Mouse (Mus musculus) ES-E14 (cell line): ENCODE results near the gene Tmem45a. TPM values are rescaled to one million over a fixed set of nuclear protein-coding genes. Genes with fewer than 3 reads are reported as not detected.

ENCODE experiments used
- DNase-seq: peaks from one replicate; pipeline ENCODE4 v3.0.0-alpha.2; 2013; ENCODE audit warnings: low read depth, low spot score
- H3K27ac ChIP-seq: 2 replicates; pipeline ENCODE4 v1.5.1; 2012; ENCODE audit warnings: low read depth, mild to moderate bottlenecking, low read length, moderate library complexity, mixed read lengths; ENCODE audit not compliant: poor library complexity, insufficient read depth, severe bottlenecking
- H3K36me3 ChIP-seq: 2 replicates; pipeline ENCODE4 v1.6.1; 2012; ENCODE audit warnings: mild to moderate bottlenecking, low read length, moderate library complexity, mixed read lengths; ENCODE audit not compliant: control insufficient read depth, poor library complexity, insufficient read depth, severe bottlenecking
- H3K4me1 ChIP-seq, 2 experiments: fragments of 150-350 bp in 1 of 2; sonication (generic) in 1 of 2; 2 replicates each; pipeline ENCODE4 v1.6.1; 2012; ENCODE audit warnings: low read length in 2 of 2, mild to moderate bottlenecking in 1 of 2, mixed read lengths in 1 of 2; ENCODE audit not compliant: control insufficient read depth in 2 of 2, insufficient read depth in 2 of 2, poor library complexity in 1 of 2
- H3K4me3 ChIP-seq, 2 experiments: fragments of 150-350 bp in 1 of 2; sonication (generic) in 1 of 2; 2 replicates each; pipeline ENCODE4 v1.5.1; 2012; ENCODE audit warnings: low read length in 2 of 2, low read depth in 1 of 2, mild to moderate bottlenecking in 1 of 2, mixed read lengths in 1 of 2; ENCODE audit not compliant: insufficient read depth in 1 of 2, poor library complexity in 1 of 2, severe bottlenecking in 1 of 2
- H3K9ac ChIP-seq: 2 replicates; pipeline ENCODE4 v1.6.1; 2012; ENCODE audit warnings: low read depth, mild to moderate bottlenecking, low read length, mixed read lengths; ENCODE audit not compliant: poor library complexity, insufficient read depth, severe bottlenecking
- H3K9me3 ChIP-seq: fragments of 150-350 bp; sonication (generic); 2 replicates; pipeline ENCODE4 v1.6.1; 2012; ENCODE audit warnings: low read depth, mild to moderate bottlenecking, low read length; ENCODE audit not compliant: control insufficient read depth, insufficient read depth
- CHD2 ChIP-seq: IDR thresholded peaks from 2 replicates; pipeline ENCODE4 v1.6.1; 2014; ENCODE audit warnings: mild to moderate bottlenecking, low read depth, low read length, inconsistent platforms
- HCFC1 ChIP-seq: IDR thresholded peaks from 2 replicates; pipeline ENCODE4 v1.6.1; 2012; ENCODE audit warnings: low read length, inconsistent platforms, borderline replicate concordance; ENCODE audit not compliant: insufficient read depth
- MAFK ChIP-seq: IDR thresholded peaks from 2 replicates; pipeline ENCODE4 v1.6.1; 2014; ENCODE audit warnings: mild to moderate bottlenecking, low read depth, low read length, inconsistent platforms; ENCODE audit not compliant: insufficient read depth
- ZC3H11A ChIP-seq: IDR thresholded peaks from 2 replicates; pipeline ENCODE4 v1.6.1; 2012; ENCODE audit warnings: low read depth, mild to moderate bottlenecking, inconsistent platforms, low read length, borderline replicate concordance
- ZNF384 ChIP-seq: IDR thresholded peaks from 2 replicates; pipeline ENCODE4 v1.6.1; 2012; ENCODE audit warnings: low read depth, low read length, inconsistent platforms
- in situ Hi-C, 2 experiments: fragments of 600-800 bp; cut with MboI; formaldehyde crosslinking; loops; one replicate each; pipeline ENCODE4 v1.15.1; 2025; ENCODE audit warnings: low sequenced_read_pairs in 2 of 2, inconsistent platforms in 1 of 2; ENCODE audit not compliant: unreplicated experiment in 2 of 2
- total RNA-seq: library from RNA; depleted of rRNA; stranded (reverse); fragments of 300-350 nt; gene quantifications from 2 replicates; pipeline ENCODE4 v1.2.3, GENCODE M21; 2012; rRNA removed

The Tmem45a gene
- total RNA-seq, result 13.8 and 16.8 TPM in 2 replicates

GRCm38 (mm10) chr16:56885824-56886615 is at the start of gene Tmem45a:
TSS of gene Tmem45a (minus strand) at chr16:56886166.
- H3K4me1 ChIP-seq, result peaks cover 2 to 3% of the 10 kb centered on the region in 2 experiments; a peak in 1 of 4 replicates

DNA sequence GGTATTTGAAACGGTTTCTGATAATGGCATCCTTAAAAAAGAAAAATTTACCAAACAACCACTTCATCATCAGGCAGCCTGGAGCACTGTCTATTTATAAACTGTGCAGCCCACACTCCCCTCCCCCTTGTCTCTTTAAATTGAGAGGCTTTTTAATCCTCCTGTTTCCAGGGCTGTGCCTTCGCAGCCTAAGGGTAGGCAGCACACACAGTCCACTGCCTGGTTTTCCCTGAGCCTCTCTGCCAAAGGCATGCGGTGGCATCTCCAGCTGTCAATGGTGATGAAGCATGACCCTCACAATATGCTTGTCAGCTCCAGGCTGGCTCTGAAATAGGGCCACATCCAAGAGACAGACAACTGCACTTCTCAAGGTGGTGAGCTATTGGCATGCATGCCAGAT is 42.1 kb upstream of the Tmem45a start, which contains the start of gene Lnp1:
TSS of gene Lnp1 (minus strand) at position 39 of the 400 bp plus-strand sequence.
- Histone ChIP-seq H3K36me3 (no peaks in the 10 kb centered on the region), H3K4me1 (no peaks in the 10 kb centered on the region), H3K27ac (no peak within 1 kb of the TSS), H3K9ac (no peak within 1 kb of the TSS), H3K9me3 (no peaks in the 10 kb centered on the region), H3K4me3 (no peak within 1 kb of the TSS)
- DNase-seq, result no peak
- in situ Hi-C loops, result no loop called here
- TF ChIP-seq ZNF384 (no peak), MAFK (no peak), HCFC1 (no peak), CHD2 (no peak), ZC3H11A (no peak)

More at GRCm38 (mm10) chr16:56885824-56886615, at the start of gene Tmem45a:
- in situ Hi-C loops, result loop anchor here in 1 of 2 experiments (25.0 kb wide), 1 partner anchor 949 kb away; the partner anchor contains the start of gene Cep97
- TF ChIP-seq MAFK (no peak), CHD2 (peak; percentile 71)
- Histone ChIP-seq H3K4me3 (peak within 1 kb of the TSS; percentile 92 to 95), H3K27ac (no peak within 1 kb of the TSS), H3K9me3 (no peaks in the 10 kb centered on the region), H3K9ac (peak within 1 kb of the TSS; percentile 87), H3K36me3 (no peaks in the 10 kb centered on the region)
- peak; percentile 85 for DNase-seq

DNA sequence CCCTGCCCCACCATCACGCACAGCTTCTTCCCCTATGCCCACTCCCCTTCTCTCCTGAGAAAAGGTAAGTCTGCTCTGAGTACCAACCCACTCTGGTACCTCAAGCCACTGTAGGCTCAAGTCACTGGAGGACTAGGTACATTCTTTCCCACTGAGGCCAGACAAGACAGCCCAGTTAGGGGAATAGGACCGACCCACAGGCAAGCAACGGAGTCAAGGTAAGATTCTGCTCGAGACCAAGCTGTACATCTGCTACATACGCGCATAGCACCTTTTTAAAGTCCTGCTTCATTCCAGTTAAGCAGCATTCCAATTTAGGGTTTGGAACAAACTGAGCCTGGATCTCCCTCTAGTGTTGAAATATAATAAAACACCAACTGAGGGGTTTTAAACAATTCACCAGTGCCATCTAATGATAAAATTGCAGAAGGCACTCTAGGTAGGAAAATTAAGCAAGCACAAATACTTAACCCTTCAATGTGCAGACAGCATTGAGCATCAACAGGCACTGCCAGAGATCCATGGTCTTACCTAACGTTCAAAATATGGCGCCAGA is 34.2 kb upstream of the Tmem45a start:
- peak; percentile 67 for DNase-seq
- Histone ChIP-seq H3K4me1 (peaks cover 0 to 3% of the 10 kb centered on the region in 2 experiments; a peak in 1 of 4 replicates), H3K4me3 (no peak overlapping the region), H3K36me3 (peaks cover 3% of the 10 kb centered on the region; the same call in 1 of the 2 replicates), H3K27ac (no peak overlapping the region), H3K9ac (no peak overlapping the region), H3K9me3 (peaks cover 3% of the 10 kb centered on the region; the same call in 1 of the 2 replicates)
- in situ Hi-C loops, result no loop called here
- TF ChIP-seq HCFC1, result no peak; the same call in 1 of the 2 replicates
- TF ChIP-seq ZC3H11A, result peak; percentile 100
- peak; percentile 33; the same call in 1 of the 2 replicates for TF ChIP-seq ZNF384

GRCm38 (mm10) chr16:56917230-56917629 is 31.3 kb upstream of the Tmem45a start:
- in situ Hi-C loops, result loop anchor here (5.0 to 10.0 kb wide), 3 partner anchors 112 to 145 kb away; no protein-coding TSS in a partner anchor
- DNase-seq, result no peak
- H3K9me3 ChIP-seq, result peaks cover 3% of the 10 kb centered on the region; the same call in 1 of the 2 replicates
- peaks cover 0 to 5% of the 10 kb centered on the region in 2 experiments; a peak in 1 of 4 replicates for H3K4me1 ChIP-seq
- H3K27ac ChIP-seq, result no peak overlapping the region
- no peak overlapping the region for H3K4me3 ChIP-seq
- H3K36me3 ChIP-seq, result 0 out of 2 replicates have a peak, but pooled peaks cover under 1% of the 10 kb centered on the region
- TF ChIP-seq MAFK (no peak), ZC3H11A (no peak), CHD2 (no peak), HCFC1 (no peak), ZNF384 (no peak)
- no peak overlapping the region for H3K9ac ChIP-seq
